Mouse (Mus musculus) liver, postnatal 0 days (tissue): ENCODE measurements around the gene Pif1.

ENCODE experiments used
- CTCF ChIP-seq: sonication (generic); IDR thresholded peaks from 2 replicates; pipeline ENCODE4 v1.5.1; 2016; ENCODE audit warnings: antibody characterized with exemption, low read depth
- EP300 ChIP-seq: IDR thresholded peaks from 2 replicates; pipeline ENCODE4 v1.6.1; 2016; ENCODE audit warnings: antibody characterized with exemption, low read depth, mild to moderate bottlenecking

DNA sequence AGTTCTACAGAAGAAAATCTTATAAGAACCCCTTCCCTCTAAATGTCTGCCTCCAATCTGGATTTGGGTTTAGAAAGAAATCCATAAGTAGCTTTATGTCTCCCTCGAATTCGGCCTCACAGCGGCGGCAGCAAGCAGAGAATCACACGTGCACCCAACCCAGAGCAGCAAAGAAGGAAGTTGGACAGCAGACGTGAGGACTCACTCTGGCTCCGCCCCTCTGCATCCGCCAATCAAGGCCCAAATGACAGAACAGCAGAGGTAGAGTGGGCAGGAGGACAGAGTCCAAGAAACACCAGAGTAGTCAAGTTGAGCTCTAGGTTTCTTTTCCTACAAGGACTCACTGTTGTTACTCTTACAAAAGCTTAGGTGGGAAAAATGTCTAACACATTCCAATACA, 3.9 kb upstream of the Pif1 start:
- TF ChIP-seq EP300 (no peak), CTCF (no peak)
